Mouse (Mus musculus) myocyte (in vitro differentiated cells): ENCODE measurements around the gene Brd3os.

Experiments used
- MAX ChIP-seq: IDR thresholded peaks from one replicate; pipeline ENCODE4 v1.6.1; 2011; ENCODE audit warnings: low read depth, mild to moderate bottlenecking, control low read depth
- MYOD1 ChIP-seq, 3 experiments: IDR thresholded peaks; one replicate each; pipeline ENCODE4 v1.6.1; 2011; ENCODE audit warnings: control low read depth in 2 of 3, low read depth in 2 of 3, mild to moderate bottlenecking in 2 of 3, moderate library complexity in 1 of 3; ENCODE audit not compliant: insufficient read length in 2 of 3, control insufficient read depth in 1 of 3
- POLR2A ChIP-seq: IDR thresholded peaks from one replicate; pipeline ENCODE4 v1.6.1; 2011; ENCODE audit warnings: low read depth, mild to moderate bottlenecking, control low read depth, moderate library complexity; ENCODE audit not compliant: insufficient read length
- POLR2AphosphoS2 ChIP-seq: IDR thresholded peaks from one replicate; pipeline ENCODE4 v1.6.1; 2011; ENCODE audit warnings: low read depth, control low read depth; ENCODE audit not compliant: insufficient read length
- SRF ChIP-seq: IDR thresholded peaks from one replicate; pipeline ENCODE4 v1.6.1; 2011; ENCODE audit warnings: low read depth; ENCODE audit not compliant: control insufficient read depth, insufficient read length

- no peak for TF ChIP-seq SRF
- TF ChIP-seq POLR2AphosphoS2, result no peak
- TF ChIP-seq POLR2A, result no peak
- no peak for TF ChIP-seq MYOD1 (IDR thresholded peaks at IDR 0.05; ENCODE audit: control insufficient read depth in 1 of 3, insufficient read length in 2 of 3, low read depth in 2 of 3)
- TF ChIP-seq MAX, result no peak
Observed at GRCm38 (mm10) chr2:27460651-27461050, 18.5 kb downstream of the Brd3os start.
